Mouse (Mus musculus) stomach, embryonic 15.5 days (tissue): Measurements from ENCODE around the gene Chd4. TPM values are rescaled to one million over a fixed set of nuclear protein-coding genes. Genes with fewer than 3 reads are reported as not detected.

ENCODE experiments used
- ATAC-seq: fragments of 200-750 bp; cut with Nextera tagmentation; 2 replicates; pipeline ENCODE4 v1.8.0; 2017; ENCODE audit warnings: low read depth, moderate number of reproducible peaks, moderate TSS enrichment; ENCODE audit not compliant: insufficient read depth, low FRiP score
- H3K27ac ChIP-seq: fragments of 300-500 bp; sonication (generic); 2 replicates; pipeline ENCODE4 v1.5.1; 2015; ENCODE audit warnings: mild to moderate bottlenecking, inconsistent platforms
- H3K27me3 ChIP-seq: fragments of 300-500 bp; sonication (generic); replicated peaks from 2 replicates; pipeline ENCODE4 v1.6.1; 2015; ENCODE audit warnings: inconsistent platforms
- H3K36me3 ChIP-seq: fragments of 300-500 bp; sonication (generic); 2 replicates; pipeline ENCODE4 v1.6.1; 2015; ENCODE audit warnings: inconsistent platforms
- H3K4me1 ChIP-seq: fragments of 300-500 bp; sonication (generic); 2 replicates; pipeline ENCODE4 v1.6.1; 2015; ENCODE audit warnings: inconsistent platforms
- H3K4me2 ChIP-seq: fragments of 300-500 bp; sonication (generic); 2 replicates; pipeline ENCODE4 v1.6.1; 2015; ENCODE audit warnings: mild to moderate bottlenecking, inconsistent platforms
- H3K4me3 ChIP-seq: fragments of 300-500 bp; sonication (generic); replicated peaks from 2 replicates; pipeline ENCODE4 v1.5.1; 2015; ENCODE audit warnings: inconsistent platforms
- H3K9ac ChIP-seq: fragments of 300-500 bp; sonication (generic); 2 replicates; pipeline ENCODE4 v1.6.1; 2015; ENCODE audit warnings: inconsistent platforms
- H3K9me3 ChIP-seq: fragments of 300-500 bp; sonication (generic); 2 replicates; pipeline ENCODE4 v1.6.1; 2016; ENCODE audit warnings: inconsistent platforms
- WGBS: fragments of 180-500 bp; shearing (Covaris S2); methylation state at CpG from one replicate; pipeline ENCODE4 v1.1.7; 2015; 5-methylcytosine and 5-hydroxymethylcytosine counted together
- polyA plus RNA-seq: library from polyadenylated mRNA; unstranded; fragments of >200 nt; fragmentation: Nextera tagmentation; extraction: Ambion mirVana; gene quantifications from 2 replicates; pipeline ENCODE4 v1.2.1, GENCODE M21; 2015

Chd4 gene
- polyA plus RNA-seq, 1 experiment from 2014 or later: 62.3 TPM

- ATAC-seq: no peak
- H3K27ac ChIP-seq: no peak overlapping the region
- H3K4me1 ChIP-seq: no peaks in the 10 kb centered on the region
Measured at GRCm38 (mm10) chr6:125112553-125112952, 16.8 kb downstream of the Chd4 start.

GRCm38 (mm10) chr6:125119387-125119786 is 23.6 kb downstream of the Chd4 start:
- H3K9ac ChIP-seq: no peak overlapping the region
- no peak for ATAC-seq
- H3K9me3 ChIP-seq: no peaks in the 10 kb centered on the region
- H3K4me1 ChIP-seq: no peaks in the 10 kb centered on the region
- peaks cover 80% of the 10 kb centered on the region for H3K36me3 ChIP-seq
- no peaks in the 10 kb centered on the region for H3K27me3 ChIP-seq
- 90% methylated on average over 8 of the region's 8 CpGs for WGBS
- no peak overlapping the region for H3K4me3 ChIP-seq
- no peak overlapping the region for H3K27ac ChIP-seq
- H3K4me2 ChIP-seq: no peak overlapping the region

More at GRCm38 (mm10) chr6:125112553-125112952, 16.8 kb downstream of the Chd4 start:
- Histone ChIP-seq H3K27me3 (no peaks in the 10 kb centered on the region), H3K9ac (no peak overlapping the region), H3K36me3 (peaks cover 82% of the 10 kb centered on the region), H3K4me2 (no peak overlapping the region), H3K9me3 (no peaks in the 10 kb centered on the region), H3K4me3 (no peak overlapping the region)
- 92% methylated on average over 11 of the region's 11 CpGs for WGBS

- Histone ChIP-seq H3K36me3 (peaks cover 49% of the 10 kb centered on the region), H3K9me3 (no peaks in the 10 kb centered on the region), H3K4me1 (peaks cover 7% of the 10 kb centered on the region; the same call in 1 of the 2 replicates), H3K4me2 (no peak overlapping the region), H3K27me3 (no peaks in the 10 kb centered on the region), H3K9ac (no peak overlapping the region), H3K4me3 (no peak overlapping the region), H3K27ac (no peak overlapping the region)
- 87% methylated on average over 12 of the region's 12 CpGs for WGBS
- ATAC-seq: no peak
Measured at GRCm38 (mm10) chr6:125128724-125129123, 32.9 kb downstream of the Chd4 start.

- ATAC-seq: no peak
- Histone ChIP-seq H3K27me3 (no peaks in the 10 kb centered on the region), H3K4me2 (no peak overlapping the region), H3K27ac (no peak overlapping the region), H3K9me3 (no peaks in the 10 kb centered on the region), H3K9ac (no peak overlapping the region), H3K4me3 (no peak overlapping the region), H3K4me1 (peaks cover 7% of the 10 kb centered on the region; the same call in 1 of the 2 replicates), H3K36me3 (peaks cover 49% of the 10 kb centered on the region)
- WGBS: 92% methylated on average over 20 of the region's 20 CpGs
Measured at GRCm38 (mm10) chr6:125129710-125130402, 34.1 kb downstream of the Chd4 start.

- Histone ChIP-seq H3K36me3 (peaks cover 55% of the 10 kb centered on the region), H3K27me3 (no peaks in the 10 kb centered on the region), H3K27ac (peak within 1 kb of the TSS; percentile 89), H3K9ac (peak within 1 kb of the TSS; percentile 78), H3K4me2 (peak within 1 kb of the TSS; percentile 81), H3K4me1 (peaks cover 7% of the 10 kb centered on the region; the same call in 1 of the 2 replicates), H3K4me3 (peak within 1 kb of the TSS; percentile 84), H3K9me3 (no peaks in the 10 kb centered on the region)
- ATAC-seq: peak; percentile 91
- under 1% methylated on average over 66 of the region's 66 CpGs for WGBS
Measured at GRCm38 (mm10) chr6:125131302-125132156, 35.7 kb downstream of the Chd4 start, which contains the start of gene Nop2. Nop2 (plus strand) TSS chr6:125131909.

GRCm38 (mm10) chr6:125132470-125132869 is 36.7 kb downstream of the Chd4 start:
- Histone ChIP-seq H3K9me3 (no peaks in the 10 kb centered on the region), H3K4me3 (peak overlapping the region; percentile 84), H3K4me2 (peak overlapping the region; percentile 81), H3K27me3 (no peaks in the 10 kb centered on the region), H3K9ac (peak overlapping the region; percentile 78), H3K4me1 (peaks cover 7% of the 10 kb centered on the region; the same call in 1 of the 2 replicates), H3K36me3 (peaks cover 56% of the 10 kb centered on the region), H3K27ac (0 out of 2 replicates have a peak overlapping the region, but pooled peaks have one; percentile 21)
- WGBS: 4% methylated on average over 11 of the region's 11 CpGs
- ATAC-seq: no peak

GRCm38 (mm10) chr6:125137002-125137671 is 41.4 kb downstream of the Chd4 start:
- Histone ChIP-seq H3K9me3 (no peaks in the 10 kb centered on the region), H3K4me2 (no peak overlapping the region), H3K27ac (no peak overlapping the region), H3K36me3 (peaks cover 76% of the 10 kb centered on the region), H3K27me3 (no peaks in the 10 kb centered on the region), H3K9ac (no peak overlapping the region), H3K4me3 (no peak overlapping the region), H3K4me1 (peaks cover 4% of the 10 kb centered on the region; the same call in 1 of the 2 replicates)
- no peak for ATAC-seq
- 90% methylated on average over 19 of the region's 19 CpGs for WGBS

- Histone ChIP-seq H3K4me1 (peaks cover 4% of the 10 kb centered on the region), H3K27me3 (no peaks in the 10 kb centered on the region), H3K36me3 (peaks cover 71% of the 10 kb centered on the region), H3K9me3 (no peaks in the 10 kb centered on the region), H3K4me3 (no peak overlapping the region), H3K9ac (no peak overlapping the region), H3K27ac (no peak overlapping the region), H3K4me2 (no peak overlapping the region)
- no peak for ATAC-seq
- WGBS: 93% methylated on average over 7 of the region's 7 CpGs
Measured at GRCm38 (mm10) chr6:125139747-125140146, 44.0 kb downstream of the Chd4 start.

- Histone ChIP-seq H3K4me3 (no peak overlapping the region), H3K4me1 (peaks cover 26% of the 10 kb centered on the region), H3K9me3 (no peaks in the 10 kb centered on the region), H3K27ac (no peak overlapping the region), H3K4me2 (no peak overlapping the region), H3K27me3 (no peaks in the 10 kb centered on the region), H3K9ac (no peak overlapping the region), H3K36me3 (peaks cover 48% of the 10 kb centered on the region)
- WGBS: 86% methylated on average over 8 of the region's 8 CpGs
- ATAC-seq: no peak
Measured at GRCm38 (mm10) chr6:125142436-125142835, 46.7 kb downstream of the Chd4 start.

GRCm38 (mm10) chr6:125143128-125143527 is 47.3 kb downstream of the Chd4 start:
- peaks cover 30% of the 10 kb centered on the region for H3K4me1 ChIP-seq
- no peak overlapping the region for H3K4me3 ChIP-seq
- no peak overlapping the region for H3K9ac ChIP-seq
- no peak for ATAC-seq
- no peaks in the 10 kb centered on the region for H3K9me3 ChIP-seq
- no peak overlapping the region for H3K27ac ChIP-seq
- WGBS: 71% methylated on average over 3 of the region's 3 CpGs
- H3K27me3 ChIP-seq: no peaks in the 10 kb centered on the region
- peaks cover 44% of the 10 kb centered on the region for H3K36me3 ChIP-seq
- H3K4me2 ChIP-seq: no peak overlapping the region

- Histone ChIP-seq H3K27ac (no peak overlapping the region), H3K4me1 (peaks cover 38% of the 10 kb centered on the region), H3K4me2 (no peak overlapping the region), H3K27me3 (no peaks in the 10 kb centered on the region), H3K9me3 (no peaks in the 10 kb centered on the region), H3K9ac (no peak overlapping the region), H3K36me3 (peaks cover 39% of the 10 kb centered on the region), H3K4me3 (no peak overlapping the region)
- 78% methylated on average over 9 of the region's 9 CpGs for WGBS
- ATAC-seq: no peak
Measured at GRCm38 (mm10) chr6:125143904-125144303, 48.1 kb downstream of the Chd4 start.
